In genomic region chr5:97636357-97636756, GRCm38 (mm10) we compare ENCODE assay signal across 14 mouse cellular contexts.
"Had no signal": no experiment of that assay in that cellular context is flagged by ENCODE, and none has a peak within 500 bp of the region (broad histone marks: within the 10 kb centered on the region; RNA-seq: fewer than 3 reads in every experiment).

No protein-coding gene starts in this region.

- DNase-seq: lung, adult 18-20 months; lung, embryonic 14.5 days; lung, postnatal 10 days; lung, postnatal 4 days; right cerebral cortex, postnatal 14 days; thymus, adult 2 months; thymus, postnatal 25 days; thymus, postnatal 4 days had no signal

- H3K27ac ChIP-seq: liver, embryonic 14.5 days; midbrain, embryonic 10.5 days; midbrain, embryonic 12.5 days; neural tube, embryonic 12.5 days; stomach, embryonic 15.5 days; stomach, postnatal 0 days had no signal

- H3K9ac ChIP-seq: liver, embryonic 14.5 days; lung, embryonic 14.5 days; midbrain, embryonic 12.5 days; neural tube, embryonic 12.5 days; stomach, embryonic 15.5 days had no signal

- H3K27me3 ChIP-seq: midbrain, embryonic 12.5 days; neural tube, embryonic 12.5 days; stomach, embryonic 15.5 days had no signal

- H3K36me3 ChIP-seq: midbrain, embryonic 10.5 days; midbrain, embryonic 12.5 days; neural tube, embryonic 12.5 days; stomach, embryonic 15.5 days had no signal

- H3K9me3 ChIP-seq: midbrain, embryonic 10.5 days; midbrain, embryonic 12.5 days; neural tube, embryonic 12.5 days; stomach, embryonic 15.5 days had no signal

- H3K4me3 ChIP-seq: midbrain, embryonic 10.5 days; midbrain, embryonic 12.5 days; neural tube, embryonic 12.5 days; stomach, embryonic 15.5 days had no signal

- H3K4me1 ChIP-seq: midbrain, embryonic 10.5 days; midbrain, embryonic 12.5 days; neural tube, embryonic 12.5 days; stomach, embryonic 15.5 days had no signal

- H3K4me2 ChIP-seq: lung, embryonic 14.5 days; midbrain, embryonic 12.5 days; neural tube, embryonic 12.5 days; stomach, embryonic 15.5 days had no signal
